Mouse (Mus musculus) stomach, postnatal 0 days (tissue): ENCODE data around the gene Rin2.

ENCODE experiments used
- CTCF ChIP-seq: IDR thresholded peaks from 2 replicates; pipeline ENCODE4 v1.5.1; 2016; ENCODE audit warnings: antibody characterized with exemption, low read depth, mild to moderate bottlenecking, moderate library complexity
- EP300 ChIP-seq: optimal IDR thresholded peaks from 2 replicates; pipeline ENCODE3; 2016; ENCODE audit warnings: antibody characterized with exemption

DNA sequence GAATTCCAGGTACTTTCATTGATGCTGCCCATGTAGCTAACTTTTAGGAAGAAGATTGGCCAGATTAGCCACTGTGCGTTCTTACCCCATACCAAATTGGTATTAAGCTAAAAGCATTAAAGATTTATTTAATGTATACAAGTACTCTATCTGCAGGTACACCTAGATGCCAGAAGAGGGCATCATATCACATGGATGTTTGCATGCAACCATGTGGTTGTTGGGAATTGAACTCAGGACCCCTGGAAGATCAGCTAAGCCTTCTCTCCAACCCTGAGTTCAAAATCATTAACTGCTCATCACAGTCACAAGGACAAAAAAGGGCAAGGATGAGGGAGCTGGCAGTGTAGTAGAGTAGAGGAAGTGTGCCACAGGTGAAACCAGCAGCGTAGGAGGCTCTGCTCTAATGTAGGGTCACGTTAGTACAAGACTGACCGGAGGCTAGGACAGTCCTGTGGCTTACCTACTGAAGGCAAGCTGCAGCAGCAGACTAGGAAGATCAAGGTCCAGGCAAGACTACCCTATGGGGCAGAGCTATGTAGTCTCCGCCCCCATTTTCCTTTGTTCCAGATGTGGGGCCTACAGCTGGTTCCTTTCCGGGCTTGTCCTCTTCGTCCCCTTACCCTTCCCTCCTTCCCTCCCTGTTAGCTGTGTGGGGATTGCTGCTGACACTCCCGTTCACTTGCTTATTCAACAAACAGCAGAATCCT, 246.1 kb downstream of the Rin2 start:
- TF ChIP-seq CTCF (peak; percentile 47), EP300 (no peak)
